Mouse (Mus musculus): ENCODE measurements at regions not wholly inside any gene's neighbourhood (a gene's known extent, or its start where the extent isn't known, plus 50 kb on each side); places are given as distances from the start of the nearest gene placed in this dataset.

GRCm38 (mm10) chr4:125765171-125765570 is 259.2 kb upstream of the Csf3r start:
- DNase-seq, result no peak

- DNase-seq, result no peak
These were observed 247.2 kb upstream of the Csf3r start for GRCm38 (mm10) chr4:125777126-125777525.

GRCm38 (mm10) chr4:125780113-125780512 is 244.2 kb upstream of the Csf3r start:
- no peak for DNase-seq

- no peak for DNase-seq
These were observed 243.3 kb upstream of the Csf3r start for GRCm38 (mm10) chr4:125780921-125781487.

- no peak for DNase-seq
These were observed 242.0 kb upstream of the Csf3r start for GRCm38 (mm10) chr4:125782346-125782745.

- no peak for DNase-seq
These were observed 238.3 kb upstream of the Csf3r start for GRCm38 (mm10) chr4:125786083-125786482.

GRCm38 (mm10) chr4:125794679-125795078 is 229.7 kb upstream of the Csf3r start:
- DNase-seq, result no peak

GRCm38 (mm10) chr4:125807923-125808322 is 216.4 kb upstream of the Csf3r start:
- no peak for DNase-seq

GRCm38 (mm10) chr4:125809446-125810108 is 214.8 kb upstream of the Csf3r start:
- no peak for DNase-seq

GRCm38 (mm10) chr4:125810247-125810646 is 214.1 kb upstream of the Csf3r start:
- DNase-seq, result no peak

GRCm38 (mm10) chr4:125814311-125814710 is 210.0 kb upstream of the Csf3r start:
- no peak for DNase-seq

- no peak for DNase-seq
These were observed 209.1 kb upstream of the Csf3r start for GRCm38 (mm10) chr4:125815276-125815675.

- DNase-seq, result no peak
These were observed 199.8 kb upstream of the Csf3r start for GRCm38 (mm10) chr4:125824525-125824924.

GRCm38 (mm10) chr4:125826416-125826815 is 197.9 kb upstream of the Csf3r start:
- DNase-seq, result no peak

GRCm38 (mm10) chr4:125835250-125835649 is 189.1 kb upstream of the Csf3r start:
- DNase-seq, result peak; percentile 32

GRCm38 (mm10) chr4:125847568-125847967 is 176.8 kb upstream of the Csf3r start:
- no peak for DNase-seq

GRCm38 (mm10) chr4:125850300-125850699 is 174.1 kb upstream of the Csf3r start:
- DNase-seq, result peak; percentile 58

- DNase-seq, result no peak
These were observed 171.8 kb upstream of the Csf3r start for GRCm38 (mm10) chr4:125852545-125852944.

- DNase-seq, result no peak
These were observed 168.3 kb upstream of the Csf3r start for GRCm38 (mm10) chr4:125855983-125856591.

GRCm38 (mm10) chr4:125856781-125857180 is 167.6 kb upstream of the Csf3r start:
- no peak for DNase-seq

GRCm38 (mm10) chr4:125865057-125865456 is 159.3 kb upstream of the Csf3r start:
- no peak for DNase-seq

GRCm38 (mm10) chr4:125865728-125866127 is 158.6 kb upstream of the Csf3r start:
- DNase-seq, result no peak

- peak; percentile 53 for DNase-seq
These were observed 153.1 kb upstream of the Csf3r start for GRCm38 (mm10) chr4:125871211-125871610.

- DNase-seq, result no peak
These were observed 144.3 kb upstream of the Csf3r start for GRCm38 (mm10) chr4:125880028-125880427.
